Mouse (Mus musculus): ENCODE measurements around the gene Cdk19. TPM values are rescaled to one million over a fixed set of nuclear protein-coding genes. Genes with fewer than 3 reads are reported as not detected.
"Not testable (repeated sequence)": the region's sequence is repeated elsewhere in the genome, so short reads cannot be mapped to it uniquely, and the experiment has no call there.

Gene Cdk19
- 1.4 and 2.8 TPM in 2 replicates for polyA plus RNA-seq (2012; rRNA removed)

DNA sequence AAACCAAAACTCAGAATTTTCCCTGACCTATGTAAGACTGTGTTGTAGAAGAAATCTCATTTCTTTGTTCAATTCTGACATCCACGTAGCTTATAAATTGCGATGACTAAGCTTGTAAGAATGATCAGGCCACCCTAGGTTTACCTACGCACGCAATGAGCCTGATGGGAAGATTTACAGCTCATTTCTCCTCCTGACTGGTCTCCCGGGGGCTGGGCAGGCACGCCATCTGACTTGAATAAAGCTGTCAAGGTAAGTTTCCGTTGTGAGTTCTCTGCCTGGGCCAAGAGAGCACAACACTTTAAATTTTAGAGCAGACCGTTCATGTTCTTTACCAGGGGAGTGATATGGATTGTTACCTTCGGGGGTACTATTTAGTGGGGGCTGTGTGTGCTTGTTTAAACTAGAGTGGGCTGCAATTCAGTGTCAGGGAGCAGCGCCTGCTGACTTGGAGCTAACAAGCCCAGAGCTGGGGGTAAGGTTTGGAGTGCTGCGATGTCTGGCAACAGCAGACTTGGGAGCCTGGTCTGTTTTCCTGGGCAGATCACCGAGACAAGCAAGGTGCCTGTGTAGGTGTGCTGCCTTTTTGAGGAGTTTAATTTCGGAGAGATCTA is at the start of gene Cdk19:
TSS of gene Cdk19 (plus strand) at position 214 of the 614 bp plus-strand sequence.
- 78% methylated on average over 13 of the region's 13 CpGs for WGBS
- no peaks in the 10 kb centered on the region for H3K27me3 ChIP-seq (ENCODE audit: control insufficient read depth, insufficient read depth, low read length)
- no peak within 1 kb of the TSS for H3K4me3 ChIP-seq (ENCODE audit: low read depth, low read length)
- peaks cover 10% of the 10 kb centered on the region for H3K4me1 ChIP-seq (ENCODE audit: control insufficient read depth, insufficient read depth, insufficient read length, low read length)
- H3K27ac ChIP-seq (ENCODE audit: insufficient read depth, low read depth, low read length), result no peak within 1 kb of the TSS
- H3K36me3 ChIP-seq (ENCODE audit: control insufficient read depth, insufficient read depth, low read length), result no peaks in the 10 kb centered on the region
- TF ChIP-seq CTCF (IDR thresholded peaks at IDR 0.05; ENCODE audit: extremely low read depth, insufficient read length, insufficient replicate concordance, low read depth, low read length), result no peak
- no peak for TF ChIP-seq POLR2A (IDR thresholded peaks at IDR 0.05; ENCODE audit: low read depth, low read length)

GRCm38 (mm10) chr10:40292640-40293039 is 46.7 kb upstream of the Cdk19 start:
- Histone ChIP-seq H3K27ac (ENCODE audit: insufficient read depth, low read depth, low read length) (no peak overlapping the region), H3K4me1 (ENCODE audit: control insufficient read depth, insufficient read depth, insufficient read length, low read length) (peaks cover 6% of the 10 kb centered on the region; the same call in 1 of the 2 replicates), H3K27me3 (ENCODE audit: control insufficient read depth, insufficient read depth, low read length) (no peaks in the 10 kb centered on the region), H3K36me3 (ENCODE audit: control insufficient read depth, insufficient read depth, low read length) (peaks cover 29% of the 10 kb centered on the region), H3K4me3 (ENCODE audit: low read depth, low read length) (no peak overlapping the region)
- 90% methylated on average over 6 of the region's 6 CpGs for WGBS
- no peak for TF ChIP-seq POLR2A (IDR thresholded peaks at IDR 0.05; ENCODE audit: low read depth, low read length)
- TF ChIP-seq CTCF (IDR thresholded peaks at IDR 0.05; ENCODE audit: extremely low read depth, insufficient read length, insufficient replicate concordance, low read depth, low read length), result no peak

DNA sequence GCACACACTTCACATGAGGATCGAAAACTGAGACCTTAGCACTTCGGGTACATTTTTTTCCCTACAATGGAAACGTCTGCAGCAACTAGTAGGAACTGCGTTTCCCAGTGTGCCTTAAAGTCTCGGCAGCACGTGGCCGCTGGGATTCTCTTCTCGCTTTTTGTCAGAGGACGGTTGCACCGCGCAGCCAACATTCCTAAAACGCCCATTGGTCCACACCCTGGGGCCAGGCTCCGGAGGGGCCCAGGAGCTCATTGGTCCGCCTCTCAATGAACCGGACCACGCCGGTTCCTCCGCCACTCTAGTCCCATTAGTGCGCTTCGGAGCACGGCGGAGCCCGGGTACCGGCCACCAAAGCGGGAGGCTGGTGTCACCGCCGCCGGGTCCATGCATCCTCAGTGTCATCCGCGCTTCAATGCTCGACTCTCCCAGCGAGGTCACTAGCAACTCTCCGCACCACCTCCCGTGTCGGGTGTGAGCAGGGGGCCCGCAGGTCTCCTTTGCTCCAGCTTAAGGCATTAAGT is 38.7 kb upstream of the Cdk19 start:
- no peaks in the 10 kb centered on the region for H3K36me3 ChIP-seq (ENCODE audit: control insufficient read depth, insufficient read depth, low read length)
- peak overlapping the region; percentile 94 for H3K4me3 ChIP-seq (ENCODE audit: low read depth, low read length)
- peaks cover 12% of the 10 kb centered on the region for H3K4me1 ChIP-seq (ENCODE audit: control insufficient read depth, insufficient read depth, insufficient read length, low read length)
- no peaks in the 10 kb centered on the region for H3K27me3 ChIP-seq (ENCODE audit: control insufficient read depth, insufficient read depth, low read length)
- under 1% methylated on average over 36 of the region's 36 CpGs for WGBS
- peak overlapping the region; percentile 54 for H3K27ac ChIP-seq (ENCODE audit: insufficient read depth, low read depth, low read length)
- TF ChIP-seq CTCF (IDR thresholded peaks at IDR 0.05; ENCODE audit: extremely low read depth, insufficient read length, insufficient replicate concordance, low read depth, low read length) (no peak), POLR2A (IDR thresholded peaks at IDR 0.05; ENCODE audit: low read depth, low read length) (peak; percentile 50; the same call in 1 of the 2 replicates)

DNA sequence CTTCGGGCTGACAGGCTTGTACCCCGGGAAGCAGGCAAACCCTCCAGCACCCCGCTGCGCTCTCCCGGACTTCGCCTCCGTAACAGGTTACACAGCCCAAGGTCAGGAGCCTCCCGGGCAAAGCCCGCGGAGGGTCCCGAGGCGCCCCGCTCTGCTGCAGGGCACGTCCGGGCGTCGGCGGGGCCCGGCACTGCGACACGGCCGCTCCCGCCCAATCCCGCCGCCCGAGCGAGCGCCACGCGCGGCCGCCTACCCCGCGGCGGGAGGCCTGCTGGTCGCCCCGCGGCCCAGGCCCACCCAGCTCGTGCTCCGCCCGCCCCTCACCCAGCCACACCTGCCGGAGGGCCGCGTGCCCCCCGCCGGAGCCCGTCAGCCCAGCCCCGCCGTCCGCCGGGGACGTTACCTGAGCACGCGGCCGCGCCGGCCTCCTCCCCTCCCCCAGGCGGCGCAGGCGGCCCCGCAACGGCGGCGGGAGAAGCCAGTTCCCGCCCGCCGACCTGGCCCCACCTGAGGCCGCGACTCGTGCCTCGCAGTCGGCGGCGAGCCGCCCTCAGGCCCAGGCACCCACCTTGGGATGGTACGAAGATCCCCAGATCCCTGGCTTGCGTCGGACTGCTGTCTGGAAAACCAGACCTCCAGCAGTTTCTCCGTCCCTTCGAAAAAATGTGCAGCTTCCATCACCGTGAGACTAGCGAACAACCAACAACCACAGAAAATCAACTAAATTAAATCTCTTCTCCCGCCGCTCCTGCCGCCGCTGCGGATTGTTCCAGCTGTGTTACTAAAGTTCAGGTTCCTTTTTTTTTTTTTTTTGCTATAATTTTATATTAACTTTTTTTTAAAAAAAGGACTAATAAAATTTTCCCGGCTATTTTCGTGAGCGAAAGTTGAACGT is 37.9 kb upstream of the Cdk19 start:
- not testable (repeated sequence) for H3K27me3 ChIP-seq (ENCODE audit: control insufficient read depth, insufficient read depth, low read length); H3K36me3 ChIP-seq (ENCODE audit: control insufficient read depth, insufficient read depth, low read length)
- Histone ChIP-seq H3K27ac (ENCODE audit: insufficient read depth, low read depth, low read length) (peak overlapping the region; percentile 54), H3K4me3 (ENCODE audit: low read depth, low read length) (peak overlapping the region; percentile 94), H3K4me1 (ENCODE audit: control insufficient read depth, insufficient read depth, insufficient read length, low read length) (peaks cover 12% of the 10 kb centered on the region)
- peak; percentile 55; the same call in 1 of the 2 replicates for TF ChIP-seq POLR2A (IDR thresholded peaks at IDR 0.05; ENCODE audit: low read depth, low read length)
- under 1% methylated on average over 83 of the region's 91 CpGs for WGBS

GRCm38 (mm10) chr10:40302140-40302985 is 37.0 kb upstream of the Cdk19 start, which contains the start of gene Amd1:
Gene Amd1, minus strand, starts transcription at chr10:40302186.
- H3K27ac ChIP-seq (ENCODE audit: insufficient read depth, low read depth, low read length), result peak within 1 kb of the TSS; percentile 73
- peaks cover 7% of the 10 kb centered on the region for H3K4me1 ChIP-seq (ENCODE audit: control insufficient read depth, insufficient read depth, insufficient read length, low read length)
- peak within 1 kb of the TSS; percentile 98 for H3K4me3 ChIP-seq (ENCODE audit: low read depth, low read length)
- no peaks in the 10 kb centered on the region for H3K36me3 ChIP-seq (ENCODE audit: control insufficient read depth, insufficient read depth, low read length)
- under 1% methylated on average over 55 of the region's 55 CpGs for WGBS
- TF ChIP-seq POLR2A (IDR thresholded peaks at IDR 0.05; ENCODE audit: low read depth, low read length) (peak; percentile 15), CTCF (IDR thresholded peaks at IDR 0.05; ENCODE audit: extremely low read depth, insufficient read length, insufficient replicate concordance, low read depth, low read length) (no peak)
- no peaks in the 10 kb centered on the region for H3K27me3 ChIP-seq (ENCODE audit: control insufficient read depth, insufficient read depth, low read length)

- Histone ChIP-seq H3K36me3 (ENCODE audit: control insufficient read depth, insufficient read depth, low read length) (no peaks in the 10 kb centered on the region), H3K27ac (ENCODE audit: insufficient read depth, low read depth, low read length) (no peak overlapping the region), H3K27me3 (ENCODE audit: control insufficient read depth, insufficient read depth, low read length) (no peaks in the 10 kb centered on the region), H3K4me3 (ENCODE audit: low read depth, low read length) (no peak overlapping the region), H3K4me1 (ENCODE audit: control insufficient read depth, insufficient read depth, insufficient read length, low read length) (peaks cover 2% of the 10 kb centered on the region)
- 89% methylated on average over 1 of the region's 1 CpGs for WGBS
- TF ChIP-seq CTCF (IDR thresholded peaks at IDR 0.05; ENCODE audit: extremely low read depth, insufficient read length, insufficient replicate concordance, low read depth, low read length), result no peak
- no peak for TF ChIP-seq POLR2A (IDR thresholded peaks at IDR 0.05; ENCODE audit: low read depth, low read length)
These were observed 33.4 kb upstream of the Cdk19 start for GRCm38 (mm10) chr10:40305989-40306388.
